Mouse (Mus musculus) C2C12 (cell line): Measurements from ENCODE around the gene 1700034J05Rik. TPM values are rescaled to one million over a fixed set of nuclear protein-coding genes. Genes with fewer than 3 reads are reported as not detected.

Experiments used
- H3K27me3 ChIP-seq: one replicate; pipeline ENCODE4 v1.6.1; 2011; ENCODE audit not compliant: control insufficient read depth, insufficient read depth, insufficient read length
- H3K36me3 ChIP-seq: one replicate; pipeline ENCODE4 v1.6.1; 2011; ENCODE audit not compliant: control insufficient read depth, insufficient read depth
- H3K4me3 ChIP-seq: one replicate; pipeline ENCODE4 v1.5.1; 2011; ENCODE audit warnings: mild to moderate bottlenecking, control low read depth; ENCODE audit not compliant: poor library complexity, insufficient read depth, severe bottlenecking
- H3K79me2 ChIP-seq: one replicate; pipeline ENCODE4 v1.6.1; 2011; ENCODE audit not compliant: control insufficient read depth, insufficient read depth
- H3K79me3 ChIP-seq: one replicate; pipeline ENCODE4 v1.6.1; 2011; ENCODE audit warnings: low read depth, control low read depth
- H3ac ChIP-seq: one replicate; pipeline ENCODE3; 2011; ENCODE audit warnings: low read depth; ENCODE audit not compliant: control insufficient read depth, insufficient read length
- CEBPB ChIP-seq: IDR thresholded peaks from one replicate; pipeline ENCODE4 v1.6.1; 2011; ENCODE audit warnings: low read depth, mild to moderate bottlenecking, control low read depth, moderate library complexity
- CTCF ChIP-seq: IDR thresholded peaks from one replicate; pipeline ENCODE4 v1.5.1; 2011; ENCODE audit not compliant: control insufficient read depth, insufficient read depth, insufficient read length
- FOSL1 ChIP-seq: IDR thresholded peaks from one replicate; pipeline ENCODE4 v1.8.0; 2011; ENCODE audit warnings: mild to moderate bottlenecking, low read length; ENCODE audit not compliant: poor library complexity, insufficient read depth, severe bottlenecking
- MAX ChIP-seq: IDR thresholded peaks from one replicate; pipeline ENCODE4 v1.6.1; 2011; ENCODE audit warnings: mild to moderate bottlenecking, control low read depth
- MYOD1 ChIP-seq: IDR thresholded peaks from one replicate; pipeline ENCODE4 v1.6.1; 2011; ENCODE audit warnings: low read depth; ENCODE audit not compliant: control insufficient read depth, insufficient read length
- MYOG ChIP-seq: IDR thresholded peaks from one replicate; pipeline ENCODE4 v1.6.1; 2011; ENCODE audit not compliant: control insufficient read depth, insufficient read length; ENCODE audit errors: extremely low read depth
- USF1 ChIP-seq: IDR thresholded peaks from one replicate; pipeline ENCODE4 v1.6.1; 2011; ENCODE audit warnings: low read depth, mild to moderate bottlenecking, control low read depth, moderate library complexity
- polyA plus RNA-seq: library from polyadenylated mRNA; unstranded; fragments of >200 nt; fragmentation: generic; extraction: Trizol; gene quantifications from one replicate; pipeline ENCODE4 v1.2.1, GENCODE M21; 2012; ENCODE audit warnings: missing spikeins

1700034J05Rik gene
- polyA plus RNA-seq, 1 experiment: 0.07 TPM

- TF ChIP-seq FOSL1: no peak
- no peak for TF ChIP-seq MYOD1
- TF ChIP-seq CEBPB: no peak
- no peak for TF ChIP-seq MYOG
- TF ChIP-seq MAX: no peak
- TF ChIP-seq USF1: no peak
- no peak for TF ChIP-seq CTCF
- Histone ChIP-seq H3K27me3 (no peaks in the 10 kb centered on the region), H3K79me3 (peaks cover 73% of the 10 kb centered on the region), H3K79me2 (peaks cover 90% of the 10 kb centered on the region), H3K4me3 (no peak overlapping the region), H3ac (no peak overlapping the region), H3K36me3 (no peaks in the 10 kb centered on the region)
Observed at GRCm38 (mm10) chr6:146907061-146907794, 47.0 kb downstream of the 1700034J05Rik start.

- Histone ChIP-seq H3K27me3 (no peaks in the 10 kb centered on the region), H3K36me3 (peaks cover 3% of the 10 kb centered on the region), H3ac (no peak overlapping the region), H3K79me2 (peaks cover 90% of the 10 kb centered on the region), H3K79me3 (peaks cover 74% of the 10 kb centered on the region), H3K4me3 (no peak overlapping the region)
- TF ChIP-seq CTCF (no peak), MYOD1 (peak; percentile 64)
Observed at GRCm38 (mm10) chr6:146906000-146906786, 48.0 kb downstream of the 1700034J05Rik start.

- H3K27me3 ChIP-seq: no peaks in the 10 kb centered on the region
- no peak for TF ChIP-seq CEBPB
- no peak for TF ChIP-seq MYOG
- TF ChIP-seq FOSL1: no peak
- no peak for TF ChIP-seq MYOD1
- TF ChIP-seq CTCF: no peak
- no peak for TF ChIP-seq MAX
- no peak for TF ChIP-seq USF1
- H3K79me3 ChIP-seq: peaks cover 80% of the 10 kb centered on the region
- H3K36me3 ChIP-seq: peaks cover 7% of the 10 kb centered on the region
- H3K4me3 ChIP-seq: no peak overlapping the region
- peaks cover 95% of the 10 kb centered on the region for H3K79me2 ChIP-seq
- H3ac ChIP-seq: no peak overlapping the region
Observed at GRCm38 (mm10) chr6:146904707-146905106, 49.5 kb downstream of the 1700034J05Rik start.

- H3K36me3 ChIP-seq: peaks cover 12% of the 10 kb centered on the region
- peaks cover 99% of the 10 kb centered on the region for H3K79me2 ChIP-seq
- H3K4me3 ChIP-seq: no peak overlapping the region
- no peak overlapping the region for H3ac ChIP-seq
- H3K79me3 ChIP-seq: peaks cover 87% of the 10 kb centered on the region
- no peaks in the 10 kb centered on the region for H3K27me3 ChIP-seq
- TF ChIP-seq CEBPB (no peak), USF1 (no peak), MYOG (no peak), MYOD1 (no peak), CTCF (no peak)
Observed at GRCm38 (mm10) chr6:146903632-146904031, 50.6 kb downstream of the 1700034J05Rik start.

GRCm38 (mm10) chr6:146901929-146902328 is 52.3 kb downstream of the 1700034J05Rik start:
- H3K79me2 ChIP-seq: peaks cover 100% of the 10 kb centered on the region
- no peak for TF ChIP-seq FOSL1
- TF ChIP-seq MAX: no peak
- no peak for TF ChIP-seq MYOD1
- TF ChIP-seq USF1: no peak
- TF ChIP-seq CTCF: no peak
- no peak for TF ChIP-seq MYOG
- TF ChIP-seq CEBPB: no peak

More at GRCm38 (mm10) chr6:146901929-146902328, 52.3 kb downstream of the 1700034J05Rik start:
- no peaks in the 10 kb centered on the region for H3K27me3 ChIP-seq
- peaks cover 91% of the 10 kb centered on the region for H3K79me3 ChIP-seq
- no peak overlapping the region for H3K4me3 ChIP-seq
- H3ac ChIP-seq: no peak overlapping the region
- H3K36me3 ChIP-seq: peaks cover 12% of the 10 kb centered on the region

Other genes starting within 250 kb of the 1700034J05Rik start
- gene Stk38l, start 229.4 kb downstream of the 1700034J05Rik start, polyA plus RNA-seq: 3.0 TPM
- gene Arntl2, start 158.4 kb downstream of the 1700034J05Rik start, polyA plus RNA-seq: 0.49 TPM
- gene Smco2, start 104.3 kb downstream of the 1700034J05Rik start, polyA plus RNA-seq: not detected
- 61.1 TPM for gene Ppfibp1, start 65.9 kb downstream of the 1700034J05Rik start, polyA plus RNA-seq
- 0.68 TPM for gene Rep15, start 78.2 kb upstream of the 1700034J05Rik start, polyA plus RNA-seq
- gene Mrps35, start 88.3 kb upstream of the 1700034J05Rik start, polyA plus RNA-seq: 46.4 TPM
- gene Mansc4, start 132.6 kb upstream of the 1700034J05Rik start, polyA plus RNA-seq: 0.13 TPM
- gene Klhl42, start 137.0 kb upstream of the 1700034J05Rik start, polyA plus RNA-seq: 4.6 TPM